17 mouse cellular contexts compared by ENCODE assay signal in genomic region chr19:28929034-28929433, GRCm38 (mm10). TPM values are rescaled to one million over a fixed set of nuclear protein-coding genes. Genes with fewer than 3 reads are reported as not detected.
A peak's percentile ranks its signal among the peaks of the same experiment; 100 is the strongest.
DNase-seq lines count a peak whose midpoint lies in the region; ATAC-seq and TF ChIP-seq lines count a peak whose summit lies in the region.
"Had no signal": no experiment of that assay in that cellular context is flagged by ENCODE, and none has a peak within 500 bp of the region (broad histone marks: within the 10 kb centered on the region; RNA-seq: fewer than 3 reads in every experiment).

No protein-coding gene starts in this region.

- H3K9me3 ChIP-seq in intestine, embryonic 16.5 days (ENCODE audit: control insufficient read depth, low read length): no peaks in the 10 kb centered on the region
- H3K9me3 ChIP-seq in liver, embryonic 15.5 days (replicated peaks): no peaks in the 10 kb centered on the region
- no peaks in the 10 kb centered on the region for H3K9me3 ChIP-seq in forebrain, embryonic 13.5 days (replicated peaks)
- H3K9me3 ChIP-seq: heart, embryonic 10.5 days; lung, embryonic 15.5 days; midbrain, embryonic 15.5 days had no signal

- peak; percentile 27; the same call in 1 of the 2 replicates for TF ChIP-seq CTCF in kidney, adult 2 months (conservative IDR thresholded peaks at IDR 0.05; ENCODE audit: insufficient read depth, insufficient read length, low read depth, low read length)

- H3K9ac ChIP-seq in intestine, embryonic 16.5 days (ENCODE audit: low read depth, low read length): no peak overlapping the region
- no peak overlapping the region for H3K9ac ChIP-seq in liver, embryonic 15.5 days
- no peak overlapping the region for H3K9ac ChIP-seq in forebrain, embryonic 13.5 days
- H3K9ac ChIP-seq: lung, embryonic 15.5 days; midbrain, embryonic 15.5 days had no signal

- no peak overlapping the region for H3K27ac ChIP-seq in intestine, embryonic 16.5 days (ENCODE audit: low read length)
- H3K27ac ChIP-seq in kidney, adult 2 months (ENCODE audit: insufficient read depth, low read depth, low read length): peak overlapping the region; percentile 92
- no peak overlapping the region for H3K27ac ChIP-seq in liver, embryonic 15.5 days (replicated peaks)
- no peak overlapping the region for H3K27ac ChIP-seq in forebrain, embryonic 13.5 days
- H3K27ac ChIP-seq: heart, embryonic 10.5 days; hindbrain, postnatal 0 days; layer of hippocampus, adult 2 months; lung, embryonic 15.5 days; midbrain, embryonic 15.5 days had no signal

- H3K36me3 ChIP-seq in intestine, embryonic 16.5 days (ENCODE audit: control insufficient read depth, insufficient read depth, low read length): no peaks in the 10 kb centered on the region
- H3K36me3 ChIP-seq in kidney, adult 2 months (ENCODE audit: control insufficient read depth, insufficient read depth, low read length): peaks cover 1% of the 10 kb centered on the region; the same call in 1 of the 2 replicates
- no peaks in the 10 kb centered on the region for H3K36me3 ChIP-seq in liver, embryonic 15.5 days (replicated peaks)
- no peaks in the 10 kb centered on the region for H3K36me3 ChIP-seq in forebrain, embryonic 13.5 days (ENCODE audit: poor library complexity, severe bottlenecking)
- H3K36me3 ChIP-seq: heart, embryonic 10.5 days; lung, embryonic 15.5 days; midbrain, embryonic 15.5 days had no signal

- DNase-seq in kidney, adult 2 months: peak; percentile 94
- peak; percentile 82 for DNase-seq in kidney, postnatal 14 days
- DNase-seq in heart, postnatal 4 days: no peak
- no peak for DNase-seq in layer of hippocampus, postnatal 10 days (ENCODE audit: low spot score in 2 of 2)
- DNase-seq: cerebellum, adult 9-10 months; gastrocnemius, postnatal 25 days; heart, postnatal 14 days; spleen, adult 18-20 months had no signal

- H3K4me3 ChIP-seq in intestine, embryonic 16.5 days (ENCODE audit: low read length): no peak overlapping the region
- no peak overlapping the region for H3K4me3 ChIP-seq in kidney, adult 2 months (ENCODE audit: insufficient read depth, low read depth, low read length)
- no peak overlapping the region for H3K4me3 ChIP-seq in liver, embryonic 15.5 days (replicated peaks)
- no peak overlapping the region for H3K4me3 ChIP-seq in forebrain, embryonic 13.5 days
- H3K4me3 ChIP-seq: heart, embryonic 10.5 days; layer of hippocampus, adult 2 months; lung, embryonic 15.5 days; megakaryocyte, embryonic 14.5 days; midbrain, embryonic 15.5 days had no signal

- peak; percentile 58 for ATAC-seq in intestine, embryonic 16.5 days
- ATAC-seq in liver, embryonic 15.5 days (ENCODE audit: insufficient read depth): peak; percentile 78
- no peak for ATAC-seq in forebrain, embryonic 13.5 days
- ATAC-seq: hindbrain, postnatal 0 days; midbrain, embryonic 15.5 days had no signal

- no peak overlapping the region for H3K4me2 ChIP-seq in intestine, embryonic 16.5 days (ENCODE audit: low read depth, low read length)
- no peak overlapping the region for H3K4me2 ChIP-seq in liver, embryonic 15.5 days
- H3K4me2 ChIP-seq in forebrain, embryonic 13.5 days: no peak overlapping the region
- H3K4me2 ChIP-seq: lung, embryonic 15.5 days; midbrain, embryonic 15.5 days had no signal

- TF ChIP-seq POLR2A in kidney, adult 2 months (IDR thresholded peaks at IDR 0.05; ENCODE audit: low read depth, low read length): no peak

- no peaks in the 10 kb centered on the region for H3K27me3 ChIP-seq in intestine, embryonic 16.5 days (replicated peaks; ENCODE audit: control insufficient read depth, insufficient read depth, low read length)
- H3K27me3 ChIP-seq in kidney, adult 2 months (replicated peaks; ENCODE audit: control insufficient read depth, insufficient read depth, low read length): no peaks in the 10 kb centered on the region
- H3K27me3 ChIP-seq in liver, embryonic 15.5 days: no peaks in the 10 kb centered on the region
- no peaks in the 10 kb centered on the region for H3K27me3 ChIP-seq in forebrain, embryonic 13.5 days
- H3K27me3 ChIP-seq: lung, embryonic 15.5 days; megakaryocyte, embryonic 14.5 days; midbrain, embryonic 15.5 days had no signal

- no peaks in the 10 kb centered on the region for H3K4me1 ChIP-seq in intestine, embryonic 16.5 days (ENCODE audit: control insufficient read depth, insufficient read depth, low read length)
- peaks cover 9% of the 10 kb centered on the region; the same call in 1 of the 2 replicates for H3K4me1 ChIP-seq in kidney, adult 2 months (ENCODE audit: control insufficient read depth, insufficient read depth, low read length)
- H3K4me1 ChIP-seq in liver, embryonic 15.5 days (replicated peaks): no peaks in the 10 kb centered on the region
- H3K4me1 ChIP-seq in forebrain, embryonic 13.5 days: no peaks in the 10 kb centered on the region
- H3K4me1 ChIP-seq: lung, embryonic 15.5 days; midbrain, embryonic 15.5 days had no signal

RNA-seq across cellular contexts. Expression of gene Plpp6, which starts 34.7 kb away (rescaled TPM):
- polyA plus RNA-seq in intestine, embryonic 16.5 days (2015; fragmentation: Nextera tagmentation; extraction: Ambion mirVana): 8.9 and 13.7 TPM in 2 replicates
- 14.2 and 14.8 TPM in 2 replicates for polyA plus RNA-seq in kidney, adult 2 months (2012; rRNA removed)
- 2.0 and 2.3 TPM in 2 replicates for polyA plus RNA-seq in liver, embryonic 15.5 days (2015; fragmentation: Nextera tagmentation; extraction: Ambion mirVana)
- polyA plus RNA-seq in forebrain, embryonic 13.5 days (2015; fragmentation: Nextera tagmentation; extraction: Ambion mirVana): 5.3 and 5.5 TPM in 2 replicates
- 1 to 10 TPM; 6.6 to 7.0 TPM for total RNA-seq in heart, postnatal 4 days (2021)
- 10 to 100 TPM; 31.0 to 36.5 TPM for total RNA-seq in layer of hippocampus, postnatal 10 days (2021)

RNA-seq across cellular contexts. Expression of gene 4430402I18Rik, which starts 38.6 kb away (rescaled TPM):
- polyA plus RNA-seq in intestine, embryonic 16.5 days (2015; fragmentation: Nextera tagmentation; extraction: Ambion mirVana): 1.2 and 1.3 TPM in 2 replicates
- polyA plus RNA-seq in kidney, adult 2 months (2012; rRNA removed): 8.1 and 9.0 TPM in 2 replicates
- polyA plus RNA-seq in liver, embryonic 15.5 days (2015; fragmentation: Nextera tagmentation; extraction: Ambion mirVana): 2.2 and 2.5 TPM in 2 replicates
- polyA plus RNA-seq in forebrain, embryonic 13.5 days (2015; fragmentation: Nextera tagmentation; extraction: Ambion mirVana): 0.79 and 1.6 TPM in 2 replicates
- 10 to 100 TPM; 16.1 to 19.5 TPM for total RNA-seq in heart, postnatal 4 days (2021)
- 1 to 10 TPM; 4.2 to 9.8 TPM for total RNA-seq in layer of hippocampus, postnatal 10 days (2021)

Comparison
In these comparisons a context has a peak if more than half of its experiments do, and no peak if none do; other contexts are left out.
1. DNase-seq: peak in kidney, adult 2 months (single experiment) and kidney, postnatal 14 days (single experiment); none in heart, postnatal 4 days (single experiment) and layer of hippocampus, postnatal 10 days (0 of 2).